Mouse (Mus musculus) right cerebral cortex, adult 2 months (tissue): ENCODE results near the gene Apba3.

Source experiments
- DNase-seq, 2 experiments: peaks; one replicate each; pipeline ENCODE4 v3.0.0; 2021 to 2022; ENCODE audit warnings: low spot score in 2 of 2

Apba3 gene

GRCm38 (mm10) chr10:81252424-81253419, 14.0 kb upstream of the Apba3 start, which contains the start of gene Matk:
Matk (plus strand) TSS chr10:81252935.
- DNase-seq = peak; percentile 91 to 95

- DNase-seq = no peak
Measured at GRCm38 (mm10) chr10:81254886-81255285, 11.9 kb upstream of the Apba3 start.

GRCm38 (mm10) chr10:81257158-81258039, 9.4 kb upstream of the Apba3 start:
- DNase-seq = peak; percentile 64 to 65

GRCm38 (mm10) chr10:81259225-81259884, 7.4 kb upstream of the Apba3 start:
- DNase-seq = peak in 1 of 2 experiments; percentile 34

GRCm38 (mm10) chr10:81261025-81261424, 5.7 kb upstream of the Apba3 start:
- no peak for DNase-seq

GRCm38 (mm10) chr10:81265540-81265939, 1.2 kb upstream of the Apba3 start:
- DNase-seq = no peak

GRCm38 (mm10) chr10:81268056-81268455, 1.3 kb downstream of the Apba3 start:
- DNase-seq = peak; percentile 83 to 93

- no peak for DNase-seq
Measured at GRCm38 (mm10) chr10:81268643-81269412, 2.1 kb downstream of the Apba3 start.

GRCm38 (mm10) chr10:81272356-81272755, 5.6 kb downstream of the Apba3 start:
- DNase-seq = no peak

- no peak for DNase-seq
Measured at GRCm38 (mm10) chr10:81273842-81274241, 7.1 kb downstream of the Apba3 start.

- DNase-seq = no peak
Measured at GRCm38 (mm10) chr10:81277676-81278075, 10.9 kb downstream of the Apba3 start.

GRCm38 (mm10) chr10:81279496-81279895, 12.7 kb downstream of the Apba3 start:
- no peak for DNase-seq

GRCm38 (mm10) chr10:81284189-81284588, 17.4 kb downstream of the Apba3 start:
- no peak for DNase-seq

- no peak for DNase-seq
Measured at GRCm38 (mm10) chr10:81284719-81285118, 18.0 kb downstream of the Apba3 start.

GRCm38 (mm10) chr10:81285694-81286450, 19.1 kb downstream of the Apba3 start:
- peak; percentile 78 to 82 for DNase-seq

- DNase-seq = no peak
Measured at GRCm38 (mm10) chr10:81286586-81286985, 19.8 kb downstream of the Apba3 start.

- DNase-seq = no peak
Measured at GRCm38 (mm10) chr10:81287513-81288157, 20.9 kb downstream of the Apba3 start.

- no peak for DNase-seq
Measured at GRCm38 (mm10) chr10:81288601-81289000, 21.8 kb downstream of the Apba3 start.

- peak in 1 of 2 experiments; percentile 69 for DNase-seq
Measured at GRCm38 (mm10) chr10:81289278-81289677, 22.5 kb downstream of the Apba3 start.

- no peak for DNase-seq
Measured at GRCm38 (mm10) chr10:81289811-81290210, 23.1 kb downstream of the Apba3 start.
